Mouse (Mus musculus) lung, postnatal 0 days (tissue): ENCODE measurements around the gene Il1rl1.

Source experiments
- CTCF ChIP-seq: IDR thresholded peaks from 2 replicates; pipeline ENCODE4 v1.5.1; 2016; ENCODE audit warnings: antibody characterized with exemption, mild to moderate bottlenecking
- EP300 ChIP-seq: IDR thresholded peaks from 2 replicates; pipeline ENCODE4 v1.6.1; 2016; ENCODE audit warnings: antibody characterized with exemption, mild to moderate bottlenecking, control low read depth

DNA sequence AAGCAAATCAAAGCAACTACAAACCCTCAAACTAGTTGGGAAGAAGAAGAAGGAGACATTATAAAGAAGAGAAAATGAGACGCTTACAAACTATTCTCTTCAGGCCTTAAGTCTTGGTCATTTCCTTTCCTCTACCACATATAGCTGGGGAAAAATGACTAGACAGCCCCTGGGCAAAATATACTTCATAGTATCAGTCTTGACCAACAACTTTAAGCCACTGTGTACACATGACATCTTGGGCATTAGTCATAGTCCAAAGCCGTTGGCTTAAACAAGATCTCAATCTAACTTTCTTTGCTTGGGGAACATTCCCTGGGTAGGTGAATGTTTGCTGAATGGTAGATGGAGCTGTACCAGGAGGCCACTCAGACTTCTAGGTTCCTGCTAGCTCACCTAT lies 12.3 kb upstream of the Il1rl1 start:
- TF ChIP-seq CTCF (no peak), EP300 (no peak)
